ENCODE assay signal across 9 mouse cellular contexts in the genomic region with DNA sequence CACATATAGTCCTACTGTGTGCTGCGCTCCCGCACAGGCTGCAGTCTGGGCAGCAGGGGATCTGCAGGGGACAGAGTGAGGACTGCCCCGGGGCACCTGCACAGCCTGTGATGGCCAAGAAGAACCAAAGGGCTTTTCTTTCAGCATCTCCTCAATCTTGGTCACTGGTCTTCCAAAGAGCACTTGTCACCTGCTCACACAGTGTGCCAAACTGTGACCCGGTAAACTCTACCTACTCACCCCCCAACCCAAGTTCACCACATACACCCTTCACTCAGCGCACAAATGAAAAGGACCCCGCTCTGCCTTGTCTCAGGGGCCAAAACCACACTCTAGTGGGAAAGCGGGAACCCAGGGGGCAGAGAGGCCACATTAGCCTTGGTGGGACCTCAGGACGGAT. TPM values are rescaled to one million over a fixed set of nuclear protein-coding genes. Genes with fewer than 3 reads are reported as not detected.
DNase-seq lines count a peak whose midpoint lies in the region; ATAC-seq and TF ChIP-seq lines count a peak whose summit lies in the region.
"Had no signal": no experiment of that assay in that cellular context is flagged by ENCODE, and none has a peak within 500 bp of the region (broad histone marks: within the 10 kb centered on the region; RNA-seq: fewer than 3 reads in every experiment).

No protein-coding gene starts in this region.

- 62% methylated on average over 8 of the region's 8 CpGs for WGBS in hindbrain, embryonic 10.5 days
- WGBS in liver, postnatal 0 days (ENCODE audit: insufficient replicate concordance), result 87% methylated on average over 8 of the region's 8 CpGs

- no peak for ATAC-seq in liver, postnatal 0 days

- peak overlapping the region; percentile 88 for H3K4me3 ChIP-seq in E14TG2a.4 (replicated peaks; ENCODE audit: low read length)
- H3K4me3 ChIP-seq in hindbrain, embryonic 10.5 days, result peak overlapping the region; percentile 87
- peak overlapping the region; percentile 99; the same call in 1 of the 2 replicates for H3K4me3 ChIP-seq in liver, postnatal 0 days (ENCODE audit: low read depth, low read length)

- H3K27ac ChIP-seq in hindbrain, embryonic 10.5 days, result peak overlapping the region; percentile 99
- peak overlapping the region; percentile 97 for H3K27ac ChIP-seq in liver, postnatal 0 days (ENCODE audit: low read depth)

- H3K9ac ChIP-seq in liver, postnatal 0 days (replicated peaks), result peak overlapping the region; percentile 99

- H3K4me2 ChIP-seq in liver, postnatal 0 days (ENCODE audit: low read depth, low read length), result peak overlapping the region; percentile 79

- peaks cover 24% of the 10 kb centered on the region for H3K27me3 ChIP-seq in E14TG2a.4 (ENCODE audit: insufficient read depth, low read length)
- H3K27me3 ChIP-seq in hindbrain, embryonic 10.5 days (ENCODE audit: insufficient read depth, poor library complexity, severe bottlenecking), result no peaks in the 10 kb centered on the region
- H3K27me3 ChIP-seq in liver, postnatal 0 days (ENCODE audit: insufficient read depth, low read length), result no peaks in the 10 kb centered on the region

- peaks cover 88% of the 10 kb centered on the region for H3K4me1 ChIP-seq in E14TG2a.4 (replicated peaks; ENCODE audit: low read depth, low read length)
- peaks cover 96% of the 10 kb centered on the region for H3K4me1 ChIP-seq in hindbrain, embryonic 10.5 days (replicated peaks)
- H3K4me1 ChIP-seq in liver, postnatal 0 days (ENCODE audit: insufficient read depth), result peaks cover 65% of the 10 kb centered on the region

- intact Hi-C loops in left cerebral cortex, postnatal 14 days (cut with DNase I), result no loop called here

- peak; percentile 95 for DNase-seq in heart, adult 11 months
- DNase-seq in heart, adult 9 months (ENCODE audit: low spot score in 2 of 2), result no peak
- DNase-seq in hindbrain, embryonic 10.5 days (ENCODE audit: low spot score), result no peak
- no peak for DNase-seq in liver, postnatal 0 days
- DNase-seq in right cerebral cortex, adult 2 months (ENCODE audit: low spot score in 2 of 2), result no peak
- DNase-seq in thymus, adult 18-20 months, result no peak
- no peak for DNase-seq in left cerebral cortex, postnatal 14 days (ENCODE audit: low spot score in 2 of 2)
- DNase-seq: gastrocnemius, postnatal 14 days had no signal

- TF ChIP-seq CTCF in E14TG2a.4 (conservative IDR thresholded peaks at IDR 0.05; ENCODE audit: low read length), result no peak
- TF ChIP-seq CTCF in liver, postnatal 0 days (IDR thresholded peaks at IDR 0.05; ENCODE audit: low read depth), result no peak

- H3K9me3 ChIP-seq in E14TG2a.4 (ENCODE audit: low read length), result no peaks in the 10 kb centered on the region
- no peaks in the 10 kb centered on the region for H3K9me3 ChIP-seq in hindbrain, embryonic 10.5 days
- no peaks in the 10 kb centered on the region for H3K9me3 ChIP-seq in liver, postnatal 0 days (ENCODE audit: low read length)

- no peak for TF ChIP-seq EP300 in liver, postnatal 0 days (IDR thresholded peaks at IDR 0.05; ENCODE audit: low read depth)

- peaks cover 19% of the 10 kb centered on the region for H3K36me3 ChIP-seq in E14TG2a.4 (ENCODE audit: insufficient read depth, low read length)
- peaks cover 36% of the 10 kb centered on the region for H3K36me3 ChIP-seq in hindbrain, embryonic 10.5 days
- H3K36me3 ChIP-seq in liver, postnatal 0 days (replicated peaks; ENCODE audit: insufficient read depth, low read length), result peaks cover 17% of the 10 kb centered on the region; the same call in 1 of the 2 replicates

RNA-seq across cellular contexts. Expression of a gene that starts 3.3 kb away (rescaled TPM):
- 554 and 640 TPM in 2 replicates for polyA plus RNA-seq in hindbrain, embryonic 10.5 days (2016; fragmentation: Nextera tagmentation; extraction: Ambion mirVana)
- polyA plus RNA-seq in liver, postnatal 0 days (2015; fragmentation: Nextera tagmentation; extraction: Ambion mirVana), result 146 and 159 TPM in 2 replicates
- 100 to 1,000 TPM; 205 to 220 TPM for total RNA-seq in left cerebral cortex, postnatal 14 days (2021)

RNA-seq across cellular contexts. Expression of a gene that starts 22.8 kb away (rescaled TPM):
- 3.9 and 5.2 TPM in 2 replicates for polyA plus RNA-seq in hindbrain, embryonic 10.5 days (2016; fragmentation: Nextera tagmentation; extraction: Ambion mirVana)
- polyA plus RNA-seq in liver, postnatal 0 days (2015; fragmentation: Nextera tagmentation; extraction: Ambion mirVana), result 0.41 and 0.56 TPM in 2 replicates
- 1 to 10 TPM; 3.2 to 3.8 TPM for total RNA-seq in left cerebral cortex, postnatal 14 days (2021)

RNA-seq across cellular contexts. Expression of a gene that starts 37.5 kb away (rescaled TPM):
- polyA plus RNA-seq in hindbrain, embryonic 10.5 days (2016; fragmentation: Nextera tagmentation; extraction: Ambion mirVana), result 6.4 and 7.2 TPM in 2 replicates
- 147 and 174 TPM in 2 replicates for polyA plus RNA-seq in liver, postnatal 0 days (2015; fragmentation: Nextera tagmentation; extraction: Ambion mirVana)
- 10 to 100 TPM; 79.5 to 87.1 TPM for total RNA-seq in left cerebral cortex, postnatal 14 days (2021)

RNA-seq across cellular contexts. Expression of a gene that starts 44.4 kb away (rescaled TPM):
- polyA plus RNA-seq in hindbrain, embryonic 10.5 days (2016; fragmentation: Nextera tagmentation; extraction: Ambion mirVana), result 41.1 and 54.1 TPM in 2 replicates
- polyA plus RNA-seq in liver, postnatal 0 days (2015; fragmentation: Nextera tagmentation; extraction: Ambion mirVana), result 63.6 and 68.0 TPM in 2 replicates
- total RNA-seq in left cerebral cortex, postnatal 14 days (2021), result 1 to 10 TPM; 8.9 to 9.7 TPM

RNA-seq across cellular contexts. Expression of a gene that starts 47.7 kb away (rescaled TPM):
- polyA plus RNA-seq in hindbrain, embryonic 10.5 days (2016; fragmentation: Nextera tagmentation; extraction: Ambion mirVana), result 2.6 and 3.1 TPM in 2 replicates
- 5.8 and 6.2 TPM in 2 replicates for polyA plus RNA-seq in liver, postnatal 0 days (2015; fragmentation: Nextera tagmentation; extraction: Ambion mirVana)
- total RNA-seq in left cerebral cortex, postnatal 14 days (2021), result under 1 TPM; 0.42 to 0.66 TPM
- total RNA-seq: gastrocnemius, postnatal 14 days had no signal

Comparison
In these comparisons a context has a peak if more than half of its experiments do, and no peak if none do; other contexts are left out.
1. RNA of a gene that starts 37.5 kb away (polyA plus RNA-seq): 147 to 174 TPM in liver, postnatal 0 days; 6.4 to 7.2 TPM in hindbrain, embryonic 10.5 days; every median in the first group is over 10 times any median in the second.
2. Peak in every context shown above with its lines, with median percentiles within 50 percentile points of each other: H3K4me3 ChIP-seq.